Mouse (Mus musculus): ENCODE data around the gene Igsf23. TPM values are rescaled to one million over a fixed set of nuclear protein-coding genes. Genes with fewer than 3 reads are reported as not detected.
"Not testable (repeated sequence)": the region's sequence is repeated elsewhere in the genome, so short reads cannot be mapped to it uniquely, and the experiment has no call there.

Igsf23 gene
- polyA plus RNA-seq (2014; fragmentation: Nextera tagmentation; extraction: Ambion mirVana): 0.59 and 0.73 TPM in 2 replicates

- Histone ChIP-seq H3K4me1 (replicated peaks; ENCODE audit: control insufficient read depth, insufficient read depth, low read length) (peaks cover 2% of the 10 kb centered on the region; the same call in 1 of the 2 replicates), H3K36me3 (ENCODE audit: control insufficient read depth, insufficient read depth, low read length) (no peaks in the 10 kb centered on the region), H3K9me3 (ENCODE audit: control insufficient read depth, low read length) (no peaks in the 10 kb centered on the region), H3K27me3 (replicated peaks; ENCODE audit: control insufficient read depth, insufficient read depth, low read length) (no peaks in the 10 kb centered on the region), H3K27ac (ENCODE audit: low read depth, low read length) (no peak within 1 kb of the TSS), H3K4me3 (ENCODE audit: low read depth, low read length) (no peak within 1 kb of the TSS), H3K4me2 (no peak within 1 kb of the TSS), H3K9ac (ENCODE audit: low read depth, low read length) (no peak within 1 kb of the TSS)
- 37% methylated on average over 9 of the region's 9 CpGs for WGBS
- ATAC-seq (replicated peaks; ENCODE audit: low FRiP score) (peak; percentile 63), DNase-seq (ENCODE audit: low spot score) (no peak)
Observed at GRCm38 (mm10) chr7:19950589-19950988, at the start of gene Igsf23. Gene Igsf23, minus strand, starts transcription at chr7:19950756.

DNA sequence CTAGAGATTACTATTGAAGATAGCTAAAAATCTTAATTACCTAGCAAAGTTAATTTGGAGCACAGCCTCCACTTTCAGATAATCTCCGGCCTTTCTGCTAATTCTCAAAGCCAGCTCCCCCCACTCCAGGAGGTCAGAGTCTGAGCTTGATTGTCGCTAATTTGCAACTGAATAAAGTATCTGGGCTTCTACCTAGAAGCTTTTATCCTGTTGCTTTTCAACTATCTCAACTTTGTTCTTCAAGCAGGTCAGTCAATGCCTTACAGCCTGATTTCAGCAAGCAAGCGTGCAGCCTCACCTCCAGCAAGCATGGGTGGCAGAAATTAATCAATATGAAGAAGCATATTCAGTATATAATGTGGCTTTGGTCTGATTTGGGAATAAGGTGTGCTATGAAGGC lies 46.2 kb upstream of the Igsf23 start:
- H3K4me1 ChIP-seq (replicated peaks; ENCODE audit: control insufficient read depth, insufficient read depth, low read length); H3K9me3 ChIP-seq (ENCODE audit: control insufficient read depth, low read length); H3K9ac ChIP-seq (ENCODE audit: low read depth, low read length); DNase-seq (ENCODE audit: low spot score); H3K4me3 ChIP-seq (ENCODE audit: low read depth, low read length); H3K27ac ChIP-seq (ENCODE audit: low read depth, low read length); H3K4me2 ChIP-seq; ATAC-seq (replicated peaks; ENCODE audit: low FRiP score); H3K36me3 ChIP-seq (ENCODE audit: control insufficient read depth, insufficient read depth, low read length); H3K27me3 ChIP-seq (replicated peaks; ENCODE audit: control insufficient read depth, insufficient read depth, low read length): not testable (repeated sequence)
- WGBS: 65% methylated on average over 3 of the region's 3 CpGs

DNA sequence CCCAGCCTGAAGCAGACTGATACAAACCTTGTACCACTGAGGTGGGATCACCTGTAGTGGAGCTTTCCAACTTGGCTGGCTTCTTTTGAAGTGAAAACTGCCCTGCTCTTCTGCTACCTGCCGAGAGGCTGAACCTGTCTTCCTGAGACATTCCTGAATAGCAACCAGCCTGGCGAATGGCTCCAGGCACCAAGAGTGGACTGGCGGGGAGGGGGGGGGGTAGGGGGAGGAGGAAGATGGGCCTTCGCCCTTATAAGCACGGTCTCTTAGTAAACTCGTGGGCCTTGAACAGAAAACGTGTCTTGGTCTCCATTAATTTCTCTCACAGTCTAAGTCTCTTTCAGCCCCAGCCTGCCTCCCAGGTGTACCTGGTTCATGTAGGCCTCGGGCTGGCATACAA lies 40.6 kb upstream of the Igsf23 start, which contains the start of gene Nlrp9b:
Gene Nlrp9b (plus strand): TSS at position 301 of the 400 bp plus-strand sequence.
- not testable (repeated sequence) for H3K4me2 ChIP-seq; DNase-seq (ENCODE audit: low spot score); H3K9ac ChIP-seq (ENCODE audit: low read depth, low read length); H3K9me3 ChIP-seq (ENCODE audit: control insufficient read depth, low read length); H3K4me3 ChIP-seq (ENCODE audit: low read depth, low read length); H3K27me3 ChIP-seq (replicated peaks; ENCODE audit: control insufficient read depth, insufficient read depth, low read length); H3K36me3 ChIP-seq (ENCODE audit: control insufficient read depth, insufficient read depth, low read length); H3K27ac ChIP-seq (ENCODE audit: low read depth, low read length); ATAC-seq (replicated peaks; ENCODE audit: low FRiP score); H3K4me1 ChIP-seq (replicated peaks; ENCODE audit: control insufficient read depth, insufficient read depth, low read length)
- WGBS: 56% methylated on average over 8 of the region's 8 CpGs

GRCm38 (mm10) chr7:19971516-19971915 lies 21.0 kb upstream of the Igsf23 start:
- no peak for DNase-seq (ENCODE audit: low spot score)
- Histone ChIP-seq H3K27me3 (replicated peaks; ENCODE audit: control insufficient read depth, insufficient read depth, low read length) (no peaks in the 10 kb centered on the region), H3K27ac (ENCODE audit: low read depth, low read length) (no peak overlapping the region), H3K4me1 (replicated peaks; ENCODE audit: control insufficient read depth, insufficient read depth, low read length) (no peaks in the 10 kb centered on the region), H3K36me3 (ENCODE audit: control insufficient read depth, insufficient read depth, low read length) (no peaks in the 10 kb centered on the region), H3K9me3 (ENCODE audit: control insufficient read depth, low read length) (peaks cover 3% of the 10 kb centered on the region), H3K9ac (ENCODE audit: low read depth, low read length) (no peak overlapping the region), H3K4me2 (no peak overlapping the region), H3K4me3 (ENCODE audit: low read depth, low read length) (no peak overlapping the region)
- WGBS: 80% methylated on average over 4 of the region's 4 CpGs
- no peak for ATAC-seq (replicated peaks; ENCODE audit: low FRiP score)

DNA sequence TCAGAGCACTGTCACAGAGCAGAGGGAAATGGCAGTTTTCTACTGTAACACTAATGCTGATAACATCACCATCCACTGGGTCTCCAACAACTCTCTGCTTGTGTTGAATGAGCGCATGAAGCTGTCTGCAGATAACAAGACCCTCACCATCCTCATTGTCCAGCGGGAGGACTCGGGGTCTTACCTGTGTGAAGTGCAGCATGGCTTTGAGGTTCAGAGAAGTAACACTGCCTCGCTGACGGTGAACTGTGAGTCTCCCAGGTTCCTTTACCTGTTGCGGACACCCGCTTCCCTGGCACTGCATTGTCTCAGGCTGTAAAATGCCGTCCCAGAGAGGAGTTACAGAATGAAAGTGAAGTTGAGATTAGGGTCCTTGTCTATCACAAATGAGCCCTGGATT lies 19.6 kb upstream of the Igsf23 start:
- no peak overlapping the region for H3K27ac ChIP-seq (ENCODE audit: low read depth, low read length)
- DNase-seq (ENCODE audit: low spot score) (no peak), ATAC-seq (replicated peaks; ENCODE audit: low FRiP score) (no peak)
- no peak overlapping the region for H3K9ac ChIP-seq (ENCODE audit: low read depth, low read length)
- H3K27me3 ChIP-seq (replicated peaks; ENCODE audit: control insufficient read depth, insufficient read depth, low read length): no peaks in the 10 kb centered on the region
- H3K36me3 ChIP-seq (ENCODE audit: control insufficient read depth, insufficient read depth, low read length): no peaks in the 10 kb centered on the region
- H3K9me3 ChIP-seq (ENCODE audit: control insufficient read depth, low read length): peaks cover 3% of the 10 kb centered on the region
- WGBS: 91% methylated on average over 8 of the region's 8 CpGs
- H3K4me1 ChIP-seq (replicated peaks; ENCODE audit: control insufficient read depth, insufficient read depth, low read length): no peaks in the 10 kb centered on the region
- H3K4me2 ChIP-seq: no peak overlapping the region
- no peak overlapping the region for H3K4me3 ChIP-seq (ENCODE audit: low read depth, low read length)

- Histone ChIP-seq H3K27me3 (replicated peaks; ENCODE audit: control insufficient read depth, insufficient read depth, low read length) (no peaks in the 10 kb centered on the region), H3K36me3 (ENCODE audit: control insufficient read depth, insufficient read depth, low read length) (no peaks in the 10 kb centered on the region), H3K9me3 (ENCODE audit: control insufficient read depth, low read length) (peaks cover 3% of the 10 kb centered on the region), H3K4me3 (ENCODE audit: low read depth, low read length) (no peak overlapping the region), H3K9ac (ENCODE audit: low read depth, low read length) (no peak overlapping the region), H3K4me2 (no peak overlapping the region), H3K4me1 (replicated peaks; ENCODE audit: control insufficient read depth, insufficient read depth, low read length) (no peaks in the 10 kb centered on the region), H3K27ac (ENCODE audit: low read depth, low read length) (no peak overlapping the region)
- ATAC-seq (replicated peaks; ENCODE audit: low FRiP score) (no peak), DNase-seq (ENCODE audit: low spot score) (no peak)
- WGBS: 92% methylated on average over 4 of the region's 4 CpGs
Observed at GRCm38 (mm10) chr7:19969541-19970090, 19.1 kb upstream of the Igsf23 start.

- ATAC-seq (replicated peaks; ENCODE audit: low FRiP score): no peak
- no peaks in the 10 kb centered on the region for H3K36me3 ChIP-seq (ENCODE audit: control insufficient read depth, insufficient read depth, low read length)
Observed at GRCm38 (mm10) chr7:19969106-19969505, 18.6 kb upstream of the Igsf23 start.

DNA sequence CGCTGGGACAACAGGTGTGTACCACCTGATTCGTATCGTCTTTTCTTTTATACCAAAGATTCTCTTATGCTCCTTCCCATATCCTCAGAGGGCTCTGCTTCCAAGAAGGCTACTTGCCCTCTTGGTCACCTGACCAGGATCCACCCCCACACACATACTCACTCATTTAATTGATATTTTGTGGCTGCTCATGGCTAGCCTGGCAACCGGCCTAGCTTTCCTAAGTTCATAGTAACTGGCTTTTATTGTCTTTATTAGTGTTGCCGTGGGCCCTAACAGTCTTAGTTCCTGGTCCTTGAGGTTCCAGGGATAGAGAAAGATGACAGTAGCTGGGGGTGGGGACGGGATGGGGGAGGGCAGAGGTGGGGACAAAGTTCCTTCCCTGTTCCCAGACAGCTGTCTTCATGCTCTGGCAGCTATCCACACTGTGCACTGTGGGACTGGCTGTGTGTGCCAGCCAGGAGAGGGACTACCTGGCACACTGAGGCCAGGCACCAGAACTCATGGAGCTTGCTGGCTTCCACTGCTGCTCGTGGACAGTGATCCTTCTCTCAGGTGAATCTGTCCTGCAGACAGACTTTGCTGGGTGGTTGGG lies 14.5 kb upstream of the Igsf23 start, which contains the start of gene Ceacam20:
Gene Ceacam20 (plus strand): TSS at position 428 of the 595 bp plus-strand sequence.
- DNase-seq (ENCODE audit: low spot score) (no peak), ATAC-seq (replicated peaks; ENCODE audit: low FRiP score) (no peak)
- H3K36me3 ChIP-seq (ENCODE audit: control insufficient read depth, insufficient read depth, low read length): no peaks in the 10 kb centered on the region
- no peaks in the 10 kb centered on the region for H3K4me1 ChIP-seq (replicated peaks; ENCODE audit: control insufficient read depth, insufficient read depth, low read length)
- no peak within 1 kb of the TSS for H3K4me2 ChIP-seq
- H3K27me3 ChIP-seq (replicated peaks; ENCODE audit: control insufficient read depth, insufficient read depth, low read length): no peaks in the 10 kb centered on the region
- H3K9me3 ChIP-seq (ENCODE audit: control insufficient read depth, low read length): no peaks in the 10 kb centered on the region; the same call in 1 of the 2 replicates
- H3K27ac ChIP-seq (ENCODE audit: low read depth, low read length): no peak within 1 kb of the TSS
- no peak within 1 kb of the TSS for H3K4me3 ChIP-seq (ENCODE audit: low read depth, low read length)
- WGBS: 74% methylated on average over 7 of the region's 7 CpGs
- no peak within 1 kb of the TSS for H3K9ac ChIP-seq (ENCODE audit: low read depth, low read length)

More at GRCm38 (mm10) chr7:19969106-19969505, 18.6 kb upstream of the Igsf23 start:
- no peaks in the 10 kb centered on the region for H3K27me3 ChIP-seq (replicated peaks; ENCODE audit: control insufficient read depth, insufficient read depth, low read length)
- no peaks in the 10 kb centered on the region for H3K4me1 ChIP-seq (replicated peaks; ENCODE audit: control insufficient read depth, insufficient read depth, low read length)
- no peak for DNase-seq (ENCODE audit: low spot score)
- H3K27ac ChIP-seq (ENCODE audit: low read depth, low read length): no peak overlapping the region
- H3K4me2 ChIP-seq: no peak overlapping the region
- H3K9me3 ChIP-seq (ENCODE audit: control insufficient read depth, low read length): peaks cover 3% of the 10 kb centered on the region
- H3K9ac ChIP-seq (ENCODE audit: low read depth, low read length): no peak overlapping the region
- H3K4me3 ChIP-seq (ENCODE audit: low read depth, low read length): no peak overlapping the region
- 80% methylated on average over 3 of the region's 3 CpGs for WGBS

- no peak for DNase-seq (ENCODE audit: low spot score)
- no peaks in the 10 kb centered on the region for H3K9me3 ChIP-seq (ENCODE audit: control insufficient read depth, low read length)
- 60% methylated on average over 1 of the region's 1 CpGs for WGBS
- no peaks in the 10 kb centered on the region for H3K27me3 ChIP-seq (replicated peaks; ENCODE audit: control insufficient read depth, insufficient read depth, low read length)
- no peak overlapping the region for H3K9ac ChIP-seq (ENCODE audit: low read depth, low read length)
- no peaks in the 10 kb centered on the region for H3K4me1 ChIP-seq (replicated peaks; ENCODE audit: control insufficient read depth, insufficient read depth, low read length)
- no peaks in the 10 kb centered on the region for H3K36me3 ChIP-seq (ENCODE audit: control insufficient read depth, insufficient read depth, low read length)
- no peak overlapping the region for H3K27ac ChIP-seq (ENCODE audit: low read depth, low read length)
- H3K4me2 ChIP-seq: no peak overlapping the region
- ATAC-seq (replicated peaks; ENCODE audit: low FRiP score): no peak
- no peak overlapping the region for H3K4me3 ChIP-seq (ENCODE audit: low read depth, low read length)
Observed at GRCm38 (mm10) chr7:19962423-19962822, 11.9 kb upstream of the Igsf23 start.
